Mouse (Mus musculus) spleen, adult 2 months (tissue): Measurements from ENCODE around the gene Mdfi.

Experiments
- CTCF ChIP-seq: fragments of 200-500 bp; IDR thresholded peaks from 2 replicates; pipeline ENCODE4 v1.5.1; 2011; ENCODE audit warnings: mild to moderate bottlenecking, inconsistent platforms; ENCODE audit not compliant: insufficient read depth, insufficient read length, insufficient replicate concordance; ENCODE audit errors: extremely low read depth
- POLR2A ChIP-seq: fragments of 200-500 bp; IDR thresholded peaks from 2 replicates; pipeline ENCODE4 v1.6.1; 2011; ENCODE audit warnings: low read depth, low read length, inconsistent platforms

- no peak for TF ChIP-seq CTCF
- no peak for TF ChIP-seq POLR2A
Measured at GRCm38 (mm10) chr17:47813616-47814015, 20.9 kb downstream of the Mdfi start.
